Mouse (Mus musculus): ENCODE data around the gene Nol10.

Gene Nol10

GRCm38 (mm10) chr12:17348048-17349036 lies at the start of gene Nol10:
Gene Nol10 (plus strand): TSS chr12:17348458.
- DNase-seq, result peak; percentile 73 to 84

DNA sequence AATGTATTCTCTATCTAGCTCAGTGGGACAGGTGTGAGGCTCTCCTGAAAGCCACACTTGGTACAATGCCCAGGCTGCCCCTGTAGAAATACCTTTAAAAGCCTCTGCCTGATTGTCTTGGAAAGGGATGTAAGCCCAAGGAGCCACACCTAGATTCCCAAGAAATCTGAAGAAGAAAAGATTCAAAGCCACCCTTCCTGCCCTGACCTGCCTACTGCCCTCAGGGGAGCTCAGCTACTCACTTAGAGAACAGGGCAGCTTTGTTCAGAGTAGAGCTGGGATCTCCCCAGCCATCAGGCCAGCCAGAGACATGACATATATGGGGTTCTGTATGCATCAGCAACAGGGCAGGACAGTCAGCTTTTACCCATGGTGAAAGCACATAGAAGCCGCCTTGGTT lies 48.4 kb upstream of the Nol10 start:
- DNase-seq, result no peak

DNA sequence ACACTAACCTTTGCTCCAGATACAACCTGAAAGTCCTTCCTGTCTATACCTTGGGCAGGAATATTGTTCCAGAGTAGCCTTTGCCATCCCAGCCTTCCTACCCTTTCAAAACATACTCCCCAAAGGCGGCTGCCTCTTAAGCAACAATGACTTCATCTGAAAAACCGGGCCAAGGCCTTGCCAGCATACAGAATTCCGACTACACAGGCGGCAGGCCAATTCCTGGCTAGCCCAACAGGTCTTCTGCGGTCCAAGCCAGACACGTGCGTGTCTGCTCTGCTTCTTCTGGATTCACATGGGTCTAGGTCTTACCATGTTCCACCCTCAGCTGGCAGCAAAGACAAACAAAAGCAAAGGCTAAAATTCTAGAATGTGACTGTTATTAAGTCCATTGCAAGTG lies 42.8 kb upstream of the Nol10 start:
- no peak for DNase-seq

DNA sequence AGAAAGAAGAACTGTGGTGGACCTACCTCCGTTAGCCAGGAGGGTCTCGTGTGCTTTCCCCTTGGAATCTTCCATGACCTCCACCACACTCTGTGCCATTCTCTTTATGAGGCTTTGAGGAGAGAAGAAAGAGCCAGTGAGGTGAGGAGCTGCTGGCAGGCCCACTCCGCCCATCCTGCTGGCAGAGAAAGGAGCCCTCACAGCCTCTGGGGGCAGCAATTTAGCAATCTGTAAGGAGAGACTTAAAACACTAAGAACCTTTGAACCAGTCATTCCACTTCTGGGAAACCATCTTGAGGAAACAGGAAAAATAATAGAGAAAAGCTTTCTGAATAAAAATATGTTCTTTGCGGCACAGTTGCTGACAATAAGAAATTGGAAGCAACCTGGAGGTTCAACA lies 40.0 kb upstream of the Nol10 start:
- no peak for DNase-seq

GRCm38 (mm10) chr12:17310852-17311839 lies 37.1 kb upstream of the Nol10 start:
- DNase-seq, result no peak

GRCm38 (mm10) chr12:17316096-17316495 lies 32.2 kb upstream of the Nol10 start:
- no peak for DNase-seq

- DNase-seq, result no peak
These were observed 30.3 kb upstream of the Nol10 start for GRCm38 (mm10) chr12:17317970-17318369.

DNA sequence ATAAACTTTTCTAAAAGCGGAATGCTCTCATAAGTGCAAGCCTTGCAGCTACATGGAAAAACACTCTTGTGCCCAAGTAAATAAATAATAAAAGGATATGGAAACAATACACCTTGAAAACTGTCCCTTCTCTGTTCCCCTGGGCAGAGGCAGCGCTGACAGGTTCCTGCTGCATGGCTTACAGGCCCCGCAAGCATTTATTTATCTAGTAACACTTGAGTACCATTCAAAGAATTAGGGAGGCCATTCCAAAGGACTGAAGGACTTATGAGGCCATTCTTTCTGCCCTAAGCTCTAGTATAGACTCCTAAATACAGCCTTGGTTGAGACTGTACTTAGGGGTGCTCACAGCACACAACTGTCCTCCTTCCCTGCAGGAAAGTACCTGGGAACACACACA lies 29.8 kb upstream of the Nol10 start:
- DNase-seq, result no peak

DNA sequence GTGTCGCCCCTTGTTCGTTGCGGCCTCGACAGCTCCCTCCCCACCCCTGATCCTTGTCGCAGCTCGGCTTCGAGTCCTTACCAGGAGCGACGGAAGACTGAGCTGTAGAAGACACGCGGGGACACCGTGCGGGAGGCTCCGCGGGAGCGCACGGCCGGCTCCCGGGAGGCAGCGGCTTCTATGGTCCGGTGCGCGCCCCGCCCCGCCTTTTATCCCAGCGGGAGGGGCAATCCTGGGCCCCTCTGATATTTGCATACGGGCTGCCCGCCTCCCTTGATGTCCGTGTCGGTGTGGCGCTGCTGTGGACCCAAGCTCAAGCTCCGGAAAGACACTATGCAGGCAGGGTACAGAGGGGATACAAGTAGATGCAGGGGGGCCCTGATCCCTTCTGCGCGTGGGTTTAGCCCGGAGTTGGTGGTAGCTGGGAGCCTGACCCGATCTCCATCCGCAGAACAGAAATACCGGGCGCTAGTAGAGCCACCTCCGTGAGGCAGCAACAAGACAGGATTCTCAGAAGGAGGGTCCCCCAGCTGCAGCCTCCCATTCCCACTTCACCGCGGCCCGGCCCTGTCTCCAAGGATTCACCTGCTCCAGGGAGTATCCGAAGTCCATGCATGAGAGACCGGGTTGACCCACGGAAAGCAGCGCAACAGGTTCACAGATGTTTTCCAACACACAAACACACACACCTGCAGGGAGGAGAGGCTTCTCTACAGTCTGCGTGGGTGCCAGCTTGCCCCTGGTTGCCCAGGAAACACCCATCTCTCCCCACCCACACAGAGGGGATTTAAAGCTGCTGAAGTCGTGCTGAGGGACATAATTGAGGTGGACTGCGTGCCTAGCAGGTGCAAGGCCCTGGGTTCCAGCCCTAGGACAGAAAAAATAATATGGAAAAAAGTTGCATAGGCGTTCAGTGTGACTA lies 23.4 kb upstream of the Nol10 start:
- peak; percentile 13 to 33 for DNase-seq

- no peak for DNase-seq
These were observed 19.0 kb upstream of the Nol10 start, which contains the start of gene Atp6v1c2 for GRCm38 (mm10) chr12:17329259-17329658. Gene Atp6v1c2 (minus strand): TSS chr12:17329359.

- no peak for DNase-seq
These were observed 14.8 kb upstream of the Nol10 start for GRCm38 (mm10) chr12:17333459-17333858.

- no peak for DNase-seq
These were observed 9.9 kb upstream of the Nol10 start for GRCm38 (mm10) chr12:17338338-17338737.

DNA sequence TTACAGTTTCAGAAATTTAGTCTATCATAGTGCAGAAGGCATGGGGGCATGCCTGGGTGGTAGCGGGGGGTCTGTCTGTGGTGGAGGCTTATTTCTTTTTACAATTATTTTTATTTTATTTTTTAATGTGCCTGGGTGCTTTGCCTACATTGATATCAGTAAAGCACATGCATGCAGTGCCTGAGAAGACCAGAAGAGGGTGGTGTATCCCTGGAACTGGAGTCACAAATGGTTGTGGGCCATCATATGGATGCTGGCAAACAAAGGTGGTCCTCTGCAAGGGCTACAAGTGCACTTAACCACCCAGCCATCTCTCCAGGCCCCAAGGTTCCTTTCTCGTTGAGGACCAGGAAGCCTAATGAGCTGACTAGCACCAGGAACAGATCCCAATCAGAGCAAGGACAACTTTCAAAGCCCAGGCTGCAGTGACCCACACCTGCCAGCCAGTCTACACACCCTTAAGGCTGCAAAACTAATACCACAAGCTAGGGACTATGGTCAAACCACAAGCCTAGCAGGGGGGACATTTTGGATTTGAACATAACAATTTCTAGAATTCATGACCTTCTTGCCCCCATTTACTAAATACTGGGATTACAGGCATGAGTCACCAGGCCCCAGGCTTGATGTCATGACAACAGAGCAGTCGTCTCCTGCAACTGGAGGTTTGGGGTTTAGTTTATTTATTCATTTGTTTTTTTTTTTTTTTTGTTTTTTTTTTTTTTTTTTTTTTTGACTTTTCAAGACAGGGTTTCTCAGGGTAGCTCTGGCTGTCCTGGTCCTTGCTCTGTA lies 8.9 kb upstream of the Nol10 start:
- no peak for DNase-seq

DNA sequence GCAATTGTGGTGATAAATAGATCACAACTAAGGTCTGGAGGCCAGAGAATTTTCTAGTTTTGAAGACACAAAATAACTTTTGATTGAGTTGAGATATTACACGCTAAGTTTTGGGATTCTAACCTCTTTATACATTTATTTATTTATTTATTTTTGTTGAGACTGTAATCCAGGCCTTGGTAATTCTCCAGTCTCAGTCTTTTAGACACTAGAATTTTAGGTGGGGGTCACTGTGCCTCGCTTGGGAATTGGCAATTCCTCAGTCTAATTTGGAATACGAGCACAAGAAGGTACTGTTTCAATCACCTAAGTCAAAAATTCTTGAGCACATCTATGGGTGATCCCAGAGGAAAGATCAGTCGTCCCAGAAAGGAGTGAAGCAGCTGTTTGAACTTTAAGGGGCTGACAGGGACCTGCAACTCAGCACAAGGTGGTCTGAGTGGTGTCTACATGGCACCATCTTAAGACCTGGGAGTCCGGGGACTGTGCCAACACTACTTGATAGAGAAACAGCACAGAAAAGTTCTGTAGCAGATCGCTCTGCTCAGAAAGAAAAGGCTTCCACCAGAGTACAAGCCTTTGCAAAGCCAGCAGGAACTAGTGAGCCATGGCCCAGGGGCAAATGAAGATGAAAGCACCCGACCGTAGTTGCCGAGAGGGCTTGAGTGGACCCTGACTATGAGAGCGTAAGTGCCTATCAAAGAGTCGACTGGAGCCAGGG lies 771 bp upstream of the Nol10 start:
- peak in 1 of 2 experiments; percentile 16 for DNase-seq

DNA sequence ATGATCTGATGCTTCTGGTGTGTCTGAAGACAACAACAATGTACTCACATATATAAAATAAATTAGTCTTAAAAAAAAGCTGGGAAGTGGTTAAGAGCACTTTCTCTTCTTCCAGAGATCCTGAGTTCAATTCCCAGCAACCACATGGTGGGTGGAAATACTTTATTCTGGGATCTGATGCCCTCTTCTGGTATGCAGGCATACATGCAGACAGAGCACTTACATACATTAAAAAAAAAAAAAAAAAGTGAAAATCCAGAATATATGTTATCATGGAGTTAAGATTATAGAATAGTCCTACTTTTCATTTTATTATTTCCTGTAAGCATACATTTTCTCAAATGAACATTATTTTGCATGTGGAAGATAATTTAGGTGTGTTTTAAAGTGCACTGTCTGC lies 1.8 kb downstream of the Nol10 start:
- no peak for DNase-seq

DNA sequence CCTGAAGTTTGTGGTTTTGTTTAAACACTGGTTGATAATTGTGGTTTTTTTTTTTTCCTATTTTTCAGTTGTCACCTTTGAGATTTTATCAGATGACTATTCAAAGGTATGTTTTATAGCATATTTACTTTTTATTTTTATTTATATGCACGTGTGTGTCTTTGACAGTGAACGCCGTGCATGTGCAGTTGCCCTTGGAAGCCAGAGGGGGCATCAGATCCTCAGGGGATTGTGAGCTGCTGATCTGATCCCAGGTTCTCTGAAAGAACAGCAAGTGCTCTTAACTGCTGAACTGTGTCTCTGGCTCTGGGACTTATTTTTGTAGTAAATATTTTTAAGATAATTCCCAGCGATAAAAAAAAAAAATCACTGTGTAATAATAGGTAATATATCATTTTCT lies 8.6 kb downstream of the Nol10 start:
- DNase-seq, result no peak

DNA sequence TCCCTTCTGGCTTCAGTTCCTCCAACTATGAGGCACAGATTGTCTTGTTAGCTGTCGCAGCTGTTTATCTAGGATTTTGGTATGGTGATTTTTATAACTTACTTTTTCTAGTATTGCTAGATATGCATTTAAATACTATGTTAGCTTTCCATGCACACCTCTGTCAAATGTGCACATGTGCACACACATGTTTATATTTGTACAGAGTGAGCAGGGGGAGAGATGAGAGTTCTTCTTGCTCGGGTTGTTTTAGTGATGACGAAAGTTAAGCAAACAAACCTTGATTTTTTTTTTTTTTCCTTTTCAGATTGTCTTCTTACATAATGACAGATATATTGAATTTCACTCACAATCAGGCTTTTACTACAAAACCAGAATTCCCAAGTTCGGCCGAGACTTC lies 9.5 kb downstream of the Nol10 start:
- no peak for DNase-seq

GRCm38 (mm10) chr12:17358981-17359380 lies 10.7 kb downstream of the Nol10 start:
- no peak for DNase-seq

DNA sequence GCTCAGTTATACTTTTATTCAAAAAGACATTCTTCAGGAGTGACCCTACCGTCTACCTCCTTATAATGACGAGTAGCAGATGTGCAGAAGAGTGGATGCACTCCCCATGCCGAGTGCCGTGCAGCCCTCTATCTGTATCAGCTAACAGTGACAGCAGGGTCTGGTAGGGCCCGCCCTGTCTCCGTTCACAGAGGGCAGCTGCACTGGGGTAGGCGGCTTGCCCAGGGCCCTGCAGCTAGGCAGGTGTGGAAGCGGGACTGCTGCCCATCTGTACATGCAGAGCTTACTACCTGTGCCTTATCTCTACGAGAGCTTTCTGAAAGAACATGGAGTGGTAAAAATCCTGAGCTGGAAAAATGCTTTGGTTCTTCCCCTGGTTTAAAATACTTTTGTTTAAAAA lies 11.8 kb downstream of the Nol10 start:
- no peak for DNase-seq

GRCm38 (mm10) chr12:17360650-17361049 lies 12.4 kb downstream of the Nol10 start:
- DNase-seq, result no peak

GRCm38 (mm10) chr12:17362316-17362715 lies 14.1 kb downstream of the Nol10 start:
- DNase-seq, result no peak

Measured in spleen, adult 18-20 months (tissue).